Mouse (Mus musculus) forebrain, embryonic 15.5 days (tissue): ENCODE measurements around the gene Fancc. TPM values are rescaled to one million over a fixed set of nuclear protein-coding genes. Genes with fewer than 3 reads are reported as not detected.

Source experiments
- ATAC-seq: fragments of 200-750 bp; cut with Nextera tagmentation; replicated peaks from 2 replicates; pipeline ENCODE4 v1.8.0; 2017; ENCODE audit warnings: mild to moderate bottlenecking, moderate TSS enrichment, moderate library complexity
- H3K27ac ChIP-seq: fragments of 300-500 bp; sonication (generic); replicated peaks from 2 replicates; pipeline ENCODE4 v1.5.1; 2015; ENCODE audit warnings: mild to moderate bottlenecking, inconsistent platforms
- H3K27me3 ChIP-seq: fragments of 300-500 bp; sonication (generic); 2 replicates; pipeline ENCODE4 v1.6.1; 2015; ENCODE audit warnings: inconsistent platforms
- H3K36me3 ChIP-seq: fragments of 300-500 bp; sonication (generic); 2 replicates; pipeline ENCODE4 v1.6.1; 2015; ENCODE audit warnings: mild to moderate bottlenecking, inconsistent platforms
- H3K4me1 ChIP-seq: fragments of 300-500 bp; sonication (generic); 2 replicates; pipeline ENCODE4 v1.6.1; 2015; ENCODE audit warnings: inconsistent platforms
- H3K4me2 ChIP-seq: fragments of 300-500 bp; sonication (generic); replicated peaks from 2 replicates; pipeline ENCODE4 v1.6.1; 2015; ENCODE audit warnings: mild to moderate bottlenecking, inconsistent platforms
- H3K4me3 ChIP-seq: fragments of 300-500 bp; sonication (generic); 2 replicates; pipeline ENCODE4 v1.5.1; 2015; ENCODE audit warnings: mild to moderate bottlenecking, inconsistent platforms
- H3K9ac ChIP-seq: fragments of 300-500 bp; sonication (generic); replicated peaks from 2 replicates; pipeline ENCODE4 v1.6.1; 2015; ENCODE audit warnings: mild to moderate bottlenecking, inconsistent platforms
- H3K9me3 ChIP-seq: fragments of 300-500 bp; sonication (generic); 2 replicates; pipeline ENCODE4 v1.6.1; 2016; ENCODE audit warnings: inconsistent platforms
- WGBS: fragments of 180-500 bp; shearing (Covaris S2); methylation state at CpG from one replicate; pipeline ENCODE4 v1.1.7; 2015; ENCODE audit warnings: mixed read lengths; 5-methylcytosine and 5-hydroxymethylcytosine counted together
- polyA plus RNA-seq: library from polyadenylated mRNA; unstranded; fragments of >200 nt; fragmentation: Nextera tagmentation; extraction: Ambion mirVana; gene quantifications from 2 replicates; pipeline ENCODE4 v1.2.1, GENCODE M21; 2015

Fancc gene
- polyA plus RNA-seq, 1 experiment from 2014 or later: 13.2 TPM

GRCm38 (mm10) chr13:63513374-63514098, 16.5 kb upstream of the Fancc start:
- H3K9ac ChIP-seq: no peak overlapping the region
- peaks cover 32% of the 10 kb centered on the region for H3K36me3 ChIP-seq
- 38% methylated on average over 26 of the region's 26 CpGs for WGBS
- no peak for ATAC-seq
- H3K4me2 ChIP-seq: no peak overlapping the region
- H3K4me1 ChIP-seq: peaks cover 25% of the 10 kb centered on the region
- no peak overlapping the region for H3K27ac ChIP-seq
- H3K9me3 ChIP-seq: no peaks in the 10 kb centered on the region
- no peak overlapping the region for H3K4me3 ChIP-seq
- H3K27me3 ChIP-seq: no peaks in the 10 kb centered on the region

GRCm38 (mm10) chr13:63512411-63512810, 15.3 kb upstream of the Fancc start:
- no peak overlapping the region for H3K9ac ChIP-seq
- peaks cover 33% of the 10 kb centered on the region for H3K36me3 ChIP-seq
- WGBS: 64% methylated on average over 6 of the region's 6 CpGs
- H3K9me3 ChIP-seq: no peaks in the 10 kb centered on the region
- ATAC-seq: no peak
- H3K4me3 ChIP-seq: no peak overlapping the region
- no peak overlapping the region for H3K27ac ChIP-seq
- H3K4me2 ChIP-seq: no peak overlapping the region
- no peaks in the 10 kb centered on the region for H3K27me3 ChIP-seq
- peaks cover 25% of the 10 kb centered on the region for H3K4me1 ChIP-seq

- H3K9me3 ChIP-seq: no peaks in the 10 kb centered on the region
- no peak overlapping the region for H3K9ac ChIP-seq
- H3K4me2 ChIP-seq: no peak overlapping the region
- H3K36me3 ChIP-seq: peaks cover 31% of the 10 kb centered on the region
- H3K4me1 ChIP-seq: no peaks in the 10 kb centered on the region
- H3K4me3 ChIP-seq: no peak overlapping the region
- WGBS: 95% methylated on average over 5 of the region's 5 CpGs
- no peaks in the 10 kb centered on the region for H3K27me3 ChIP-seq
- ATAC-seq: no peak
- no peak overlapping the region for H3K27ac ChIP-seq
Observed at GRCm38 (mm10) chr13:63507821-63508220, 10.7 kb upstream of the Fancc start.

- 91% methylated on average over 6 of the region's 6 CpGs for WGBS
- H3K4me3 ChIP-seq: no peak overlapping the region
- H3K9ac ChIP-seq: no peak overlapping the region
- no peak overlapping the region for H3K4me2 ChIP-seq
- peaks cover 30% of the 10 kb centered on the region for H3K36me3 ChIP-seq
- H3K27me3 ChIP-seq: no peaks in the 10 kb centered on the region
- no peak overlapping the region for H3K27ac ChIP-seq
- no peaks in the 10 kb centered on the region for H3K4me1 ChIP-seq
- no peak for ATAC-seq
- no peaks in the 10 kb centered on the region for H3K9me3 ChIP-seq
Observed at GRCm38 (mm10) chr13:63507001-63507556, 10.0 kb upstream of the Fancc start.

GRCm38 (mm10) chr13:63506364-63506763, 9.3 kb upstream of the Fancc start:
- no peaks in the 10 kb centered on the region for H3K4me1 ChIP-seq
- H3K9me3 ChIP-seq: no peaks in the 10 kb centered on the region
- H3K4me2 ChIP-seq: no peak overlapping the region
- H3K27ac ChIP-seq: no peak overlapping the region
- no peak overlapping the region for H3K9ac ChIP-seq
- no peaks in the 10 kb centered on the region for H3K27me3 ChIP-seq
- no peak overlapping the region for H3K4me3 ChIP-seq
- ATAC-seq: no peak
- 44% methylated on average over 1 of the region's 1 CpGs for WGBS
- peaks cover 23% of the 10 kb centered on the region for H3K36me3 ChIP-seq

- H3K4me3 ChIP-seq: no peak overlapping the region
- H3K36me3 ChIP-seq: no peaks in the 10 kb centered on the region
- no peak overlapping the region for H3K9ac ChIP-seq
- WGBS: 95% methylated on average over 2 of the region's 2 CpGs
- H3K27me3 ChIP-seq: no peaks in the 10 kb centered on the region
- ATAC-seq: no peak
- no peak overlapping the region for H3K4me2 ChIP-seq
- H3K9me3 ChIP-seq: no peaks in the 10 kb centered on the region
- no peak overlapping the region for H3K27ac ChIP-seq
- H3K4me1 ChIP-seq: peaks cover under 1% of the 10 kb centered on the region; the same call in 1 of the 2 replicates
Observed at GRCm38 (mm10) chr13:63502391-63502790, 5.3 kb upstream of the Fancc start.

GRCm38 (mm10) chr13:63499489-63499888, 2.4 kb upstream of the Fancc start:
- Histone ChIP-seq H3K4me1 (peaks cover 12% of the 10 kb centered on the region), H3K4me3 (no peak overlapping the region), H3K4me2 (no peak overlapping the region), H3K9ac (no peak overlapping the region), H3K9me3 (no peaks in the 10 kb centered on the region), H3K27ac (no peak overlapping the region), H3K36me3 (no peaks in the 10 kb centered on the region), H3K27me3 (no peaks in the 10 kb centered on the region)
- ATAC-seq: no peak
- WGBS: 86% methylated on average over 2 of the region's 2 CpGs

- Histone ChIP-seq H3K9ac (no peak overlapping the region), H3K9me3 (no peaks in the 10 kb centered on the region), H3K4me2 (no peak overlapping the region), H3K36me3 (no peaks in the 10 kb centered on the region), H3K4me3 (no peak overlapping the region), H3K27ac (no peak overlapping the region), H3K4me1 (peaks cover 11% of the 10 kb centered on the region), H3K27me3 (no peaks in the 10 kb centered on the region)
- WGBS: 51% methylated on average over 7 of the region's 7 CpGs
- peak; percentile 16; the same call in 1 of the 2 replicates for ATAC-seq
Observed at GRCm38 (mm10) chr13:63487707-63488042, 9.4 kb downstream of the Fancc start.

- H3K4me1 ChIP-seq: peaks cover 11% of the 10 kb centered on the region
- no peak overlapping the region; the same call in 1 of the 2 replicates for H3K4me2 ChIP-seq
- no peaks in the 10 kb centered on the region for H3K36me3 ChIP-seq
- H3K27me3 ChIP-seq: no peaks in the 10 kb centered on the region
- WGBS: 6% methylated on average over 18 of the region's 18 CpGs
- H3K9ac ChIP-seq: no peak overlapping the region
- ATAC-seq: peak; percentile 58; the same call in 1 of the 2 replicates
- H3K27ac ChIP-seq: no peak overlapping the region
- no peaks in the 10 kb centered on the region for H3K9me3 ChIP-seq
- no peak overlapping the region for H3K4me3 ChIP-seq
Observed at GRCm38 (mm10) chr13:63486791-63487706, 10.0 kb downstream of the Fancc start.

- H3K27ac ChIP-seq: no peak overlapping the region
- no peak overlapping the region for H3K4me3 ChIP-seq
- H3K36me3 ChIP-seq: no peaks in the 10 kb centered on the region
- no peaks in the 10 kb centered on the region for H3K27me3 ChIP-seq
- WGBS: 82% methylated on average over 8 of the region's 8 CpGs
- H3K4me1 ChIP-seq: no peaks in the 10 kb centered on the region
- no peak overlapping the region for H3K4me2 ChIP-seq
- H3K9me3 ChIP-seq: no peaks in the 10 kb centered on the region
- ATAC-seq: no peak
- no peak overlapping the region for H3K9ac ChIP-seq
Observed at GRCm38 (mm10) chr13:63475356-63475755, 21.7 kb downstream of the Fancc start.

GRCm38 (mm10) chr13:63452898-63453297, 44.2 kb downstream of the Fancc start:
- Histone ChIP-seq H3K9me3 (no peaks in the 10 kb centered on the region), H3K4me1 (no peaks in the 10 kb centered on the region), H3K4me2 (no peak overlapping the region), H3K27ac (no peak overlapping the region), H3K9ac (no peak overlapping the region), H3K4me3 (no peak overlapping the region), H3K27me3 (no peaks in the 10 kb centered on the region), H3K36me3 (no peaks in the 10 kb centered on the region)
- 82% methylated on average over 5 of the region's 5 CpGs for WGBS
- ATAC-seq: no peak

GRCm38 (mm10) chr13:63451140-63451539, 45.9 kb downstream of the Fancc start:
- no peak for ATAC-seq
- H3K9me3 ChIP-seq: no peaks in the 10 kb centered on the region
- no peaks in the 10 kb centered on the region for H3K27me3 ChIP-seq
- no peak overlapping the region for H3K4me3 ChIP-seq
- H3K9ac ChIP-seq: no peak overlapping the region
- H3K4me2 ChIP-seq: no peak overlapping the region
- no peaks in the 10 kb centered on the region for H3K36me3 ChIP-seq
- H3K27ac ChIP-seq: no peak overlapping the region
- WGBS: 64% methylated on average over 7 of the region's 7 CpGs
- no peaks in the 10 kb centered on the region for H3K4me1 ChIP-seq
